Mouse (Mus musculus) lung, embryonic 15.5 days (tissue): ENCODE data around the gene Gm11733. TPM values are rescaled to one million over a fixed set of nuclear protein-coding genes. Genes with fewer than 3 reads are reported as not detected.

Source experiments
- ATAC-seq: fragments of 200-750 bp; cut with Nextera tagmentation; 2 replicates; pipeline ENCODE4 v1.8.0; 2017; ENCODE audit warnings: moderate number of reproducible peaks, borderline replicate concordance; ENCODE audit not compliant: low FRiP score, low TSS enrichment; ENCODE audit errors: extremely low read depth
- H3K27ac ChIP-seq: fragments of 300-500 bp; sonication (generic); 2 replicates; pipeline ENCODE4 v1.5.1; 2015; ENCODE audit warnings: moderate library complexity, mild to moderate bottlenecking, inconsistent platforms
- H3K27me3 ChIP-seq: fragments of 300-500 bp; sonication (generic); 2 replicates; pipeline ENCODE4 v1.6.1; 2015; ENCODE audit warnings: inconsistent platforms
- H3K36me3 ChIP-seq: fragments of 300-500 bp; sonication (generic); 2 replicates; pipeline ENCODE4 v1.6.1; 2015; ENCODE audit warnings: inconsistent platforms
- H3K4me1 ChIP-seq: fragments of 300-500 bp; sonication (generic); 2 replicates; pipeline ENCODE4 v1.6.1; 2015; ENCODE audit warnings: inconsistent platforms
- H3K4me2 ChIP-seq: fragments of 300-500 bp; sonication (generic); 2 replicates; pipeline ENCODE4 v1.6.1; 2015; ENCODE audit warnings: inconsistent platforms, mild to moderate bottlenecking, moderate library complexity
- H3K4me3 ChIP-seq: fragments of 300-500 bp; sonication (generic); 2 replicates; pipeline ENCODE4 v1.5.1; 2015; ENCODE audit warnings: mild to moderate bottlenecking, inconsistent platforms
- H3K9ac ChIP-seq: fragments of 300-500 bp; sonication (generic); 2 replicates; pipeline ENCODE4 v1.6.1; 2015; ENCODE audit warnings: inconsistent platforms
- H3K9me3 ChIP-seq: fragments of 300-500 bp; sonication (generic); 2 replicates; pipeline ENCODE4 v1.6.1; 2016; ENCODE audit warnings: inconsistent platforms
- WGBS: fragments of 180-500 bp; shearing (Covaris S2); methylation state at CpG from one replicate; pipeline ENCODE4 v1.1.7; 2015; 5-methylcytosine and 5-hydroxymethylcytosine counted together
- polyA plus RNA-seq: library from polyadenylated mRNA; unstranded; fragments of >200 nt; fragmentation: Nextera tagmentation; extraction: Ambion mirVana; gene quantifications from 2 replicates; pipeline ENCODE4 v1.2.1, GENCODE M21; 2015

The Gm11733 gene
- polyA plus RNA-seq, 1 experiment from 2014 or later, result 0.06 TPM

- no peaks in the 10 kb centered on the region for H3K9me3 ChIP-seq
- no peak overlapping the region for H3K9ac ChIP-seq
- no peak for ATAC-seq
- H3K4me2 ChIP-seq, result no peak overlapping the region
- H3K36me3 ChIP-seq, result no peaks in the 10 kb centered on the region
- 0 out of 2 replicates have a peak, but pooled peaks cover 10% of the 10 kb centered on the region for H3K4me1 ChIP-seq
- H3K27ac ChIP-seq, result no peak overlapping the region
- 90% methylated on average over 7 of the region's 7 CpGs for whole genome bisulfite sequencing
- H3K27me3 ChIP-seq, result peaks cover 14% of the 10 kb centered on the region
- H3K4me3 ChIP-seq, result no peak overlapping the region
Measured at GRCm38 (mm10) chr11:117466911-117467310, 17.3 kb upstream of the Gm11733 start.

GRCm38 (mm10) chr11:117468585-117469363 lies 15.4 kb upstream of the Gm11733 start:
- no peaks in the 10 kb centered on the region for H3K36me3 ChIP-seq
- no peaks in the 10 kb centered on the region for H3K9me3 ChIP-seq
- H3K9ac ChIP-seq, result no peak overlapping the region
- ATAC-seq, result no peak
- H3K4me1 ChIP-seq, result 0 out of 2 replicates have a peak, but pooled peaks cover 10% of the 10 kb centered on the region
- H3K4me2 ChIP-seq, result no peak overlapping the region
- no peak overlapping the region for H3K4me3 ChIP-seq
- no peaks in the 10 kb centered on the region for H3K27me3 ChIP-seq
- no peak overlapping the region for H3K27ac ChIP-seq
- WGBS, result 33% methylated on average over 6 of the region's 6 CpGs

GRCm38 (mm10) chr11:117469724-117470123 lies 14.4 kb upstream of the Gm11733 start:
- Histone ChIP-seq H3K27me3 (no peaks in the 10 kb centered on the region), H3K27ac (no peak overlapping the region), H3K9me3 (no peaks in the 10 kb centered on the region), H3K36me3 (no peaks in the 10 kb centered on the region), H3K9ac (no peak overlapping the region), H3K4me1 (0 out of 2 replicates have a peak, but pooled peaks cover 10% of the 10 kb centered on the region), H3K4me2 (no peak overlapping the region), H3K4me3 (no peak overlapping the region)
- 88% methylated on average over 5 of the region's 5 CpGs for WGBS
- ATAC-seq, result no peak

- no peaks in the 10 kb centered on the region for H3K36me3 ChIP-seq
- H3K27ac ChIP-seq, result no peak overlapping the region
- ATAC-seq, result no peak
- no peak overlapping the region for H3K4me2 ChIP-seq
- WGBS, result 82% methylated on average over 12 of the region's 12 CpGs
- no peaks in the 10 kb centered on the region for H3K27me3 ChIP-seq
- no peak overlapping the region for H3K4me3 ChIP-seq
- H3K9me3 ChIP-seq, result no peaks in the 10 kb centered on the region
- no peak overlapping the region for H3K9ac ChIP-seq
- H3K4me1 ChIP-seq, result peaks cover 10% of the 10 kb centered on the region; the same call in 1 of the 2 replicates
Measured at GRCm38 (mm10) chr11:117470586-117471195, 13.5 kb upstream of the Gm11733 start.

- Histone ChIP-seq H3K9ac (no peak overlapping the region), H3K27me3 (no peaks in the 10 kb centered on the region), H3K4me3 (no peak overlapping the region), H3K4me1 (peaks cover 10% of the 10 kb centered on the region; the same call in 1 of the 2 replicates), H3K27ac (no peak overlapping the region), H3K9me3 (no peaks in the 10 kb centered on the region), H3K4me2 (no peak overlapping the region), H3K36me3 (no peaks in the 10 kb centered on the region)
- no peak for ATAC-seq
- 45% methylated on average over 14 of the region's 14 CpGs for WGBS
Measured at GRCm38 (mm10) chr11:117471625-117472283, 12.4 kb upstream of the Gm11733 start.

GRCm38 (mm10) chr11:117472885-117473284 lies 11.3 kb upstream of the Gm11733 start:
- Histone ChIP-seq H3K9me3 (no peaks in the 10 kb centered on the region), H3K36me3 (no peaks in the 10 kb centered on the region), H3K27ac (no peak overlapping the region), H3K27me3 (no peaks in the 10 kb centered on the region), H3K9ac (no peak overlapping the region), H3K4me3 (no peak overlapping the region), H3K4me2 (no peak overlapping the region), H3K4me1 (peaks cover 10% of the 10 kb centered on the region; the same call in 1 of the 2 replicates)
- ATAC-seq, result no peak
- 61% methylated on average over 8 of the region's 8 CpGs for WGBS

GRCm38 (mm10) chr11:117475204-117475603 lies 9.0 kb upstream of the Gm11733 start:
- Histone ChIP-seq H3K27ac (no peak overlapping the region), H3K4me3 (no peak overlapping the region), H3K27me3 (0 out of 2 replicates have a peak, but pooled peaks cover 5% of the 10 kb centered on the region), H3K9me3 (no peaks in the 10 kb centered on the region), H3K9ac (no peak overlapping the region), H3K36me3 (no peaks in the 10 kb centered on the region), H3K4me2 (no peak overlapping the region), H3K4me1 (peaks cover 15% of the 10 kb centered on the region)
- WGBS, result 89% methylated on average over 2 of the region's 2 CpGs
- no peak for ATAC-seq

- Histone ChIP-seq H3K27ac (no peak overlapping the region), H3K4me3 (no peak overlapping the region), H3K9ac (no peak overlapping the region), H3K36me3 (no peaks in the 10 kb centered on the region), H3K4me2 (peak overlapping the region; percentile 34), H3K4me1 (peaks cover 15% of the 10 kb centered on the region), H3K9me3 (no peaks in the 10 kb centered on the region), H3K27me3 (0 out of 2 replicates have a peak, but pooled peaks cover 5% of the 10 kb centered on the region)
- peak; percentile 72; the same call in 1 of the 2 replicates for ATAC-seq
- 14% methylated on average over 10 of the region's 10 CpGs for WGBS
Measured at GRCm38 (mm10) chr11:117475669-117476068, 8.5 kb upstream of the Gm11733 start.

GRCm38 (mm10) chr11:117476554-117477107 lies 7.5 kb upstream of the Gm11733 start:
- Histone ChIP-seq H3K27me3 (0 out of 2 replicates have a peak, but pooled peaks cover 5% of the 10 kb centered on the region), H3K4me2 (no peak overlapping the region), H3K27ac (no peak overlapping the region), H3K36me3 (no peaks in the 10 kb centered on the region), H3K9ac (no peak overlapping the region), H3K9me3 (no peaks in the 10 kb centered on the region), H3K4me1 (peaks cover 12% of the 10 kb centered on the region), H3K4me3 (no peak overlapping the region)
- WGBS, result 72% methylated on average over 5 of the region's 5 CpGs
- ATAC-seq, result no peak

GRCm38 (mm10) chr11:117478271-117479006 lies 5.7 kb upstream of the Gm11733 start:
- 68% methylated on average over 10 of the region's 10 CpGs for WGBS
- no peaks in the 10 kb centered on the region for H3K36me3 ChIP-seq
- no peak overlapping the region for H3K4me3 ChIP-seq
- ATAC-seq, result no peak
- no peak overlapping the region for H3K27ac ChIP-seq
- H3K4me2 ChIP-seq, result no peak overlapping the region
- H3K9me3 ChIP-seq, result no peaks in the 10 kb centered on the region
- peaks cover 21% of the 10 kb centered on the region for H3K4me1 ChIP-seq
- H3K9ac ChIP-seq, result no peak overlapping the region
- H3K27me3 ChIP-seq, result 0 out of 2 replicates have a peak, but pooled peaks cover 5% of the 10 kb centered on the region
